Mouse (Mus musculus) thymus, adult 2 months (tissue): ENCODE results near the gene Selenoh.

Experiments
- CTCF ChIP-seq: fragments of 200-500 bp; IDR thresholded peaks from 2 replicates; pipeline ENCODE4 v1.5.1; 2012; ENCODE audit warnings: mild to moderate bottlenecking, control low read depth, low read length, moderate library complexity, borderline replicate concordance; ENCODE audit not compliant: control insufficient read depth, poor library complexity, insufficient read depth; ENCODE audit errors: extremely low read depth
- POLR2A ChIP-seq: fragments of 200-500 bp; IDR thresholded peaks from 2 replicates; pipeline ENCODE4 v1.6.1; 2012; ENCODE audit warnings: mild to moderate bottlenecking, low read length, control low read depth, moderate library complexity; ENCODE audit not compliant: control insufficient read depth, poor library complexity, insufficient read depth; ENCODE audit errors: extremely low read depth

DNA sequence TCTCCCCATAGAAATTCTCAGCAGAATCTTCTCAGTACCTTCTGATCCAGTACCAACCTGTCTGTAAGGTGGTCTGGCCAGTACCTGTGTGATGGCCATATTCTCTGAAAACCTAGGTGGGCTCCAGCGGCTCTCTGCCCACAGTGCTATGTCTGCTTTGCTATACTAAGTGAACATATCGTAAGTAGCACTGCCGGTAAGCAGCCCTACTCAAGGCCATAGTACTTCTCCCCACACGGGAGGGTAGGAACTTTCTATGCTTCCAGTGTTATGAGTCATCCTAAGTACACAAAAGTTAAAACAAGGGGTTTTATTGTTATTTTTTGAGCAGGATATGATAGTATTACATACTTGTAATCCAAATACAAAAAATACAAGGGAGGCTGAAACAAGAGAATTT lies 36.6 kb downstream of the Selenoh start:
- TF ChIP-seq POLR2A (no peak), CTCF (no peak)
